Mouse (Mus musculus): Measurements from ENCODE around the gene Clptm1.

GRCm38 (mm10) chr7:19600562-19600961, 64.3 kb downstream of the Clptm1 start:
- TF ChIP-seq CTCF (IDR thresholded peaks at IDR 0.05; ENCODE audit: low read depth) (no peak), EP300 (IDR thresholded peaks at IDR 0.05; ENCODE audit: low read depth) (no peak)

Measured in liver, embryonic 14.5 days (tissue).